Mouse (Mus musculus) lung, postnatal 0 days (tissue): Measurements from ENCODE around the gene Prss8.

Source experiments
- CTCF ChIP-seq: IDR thresholded peaks from 2 replicates; pipeline ENCODE4 v1.5.1; 2016; ENCODE audit warnings: antibody characterized with exemption, mild to moderate bottlenecking
- EP300 ChIP-seq: IDR thresholded peaks from 2 replicates; pipeline ENCODE4 v1.6.1; 2016; ENCODE audit warnings: antibody characterized with exemption, mild to moderate bottlenecking, control low read depth

DNA sequence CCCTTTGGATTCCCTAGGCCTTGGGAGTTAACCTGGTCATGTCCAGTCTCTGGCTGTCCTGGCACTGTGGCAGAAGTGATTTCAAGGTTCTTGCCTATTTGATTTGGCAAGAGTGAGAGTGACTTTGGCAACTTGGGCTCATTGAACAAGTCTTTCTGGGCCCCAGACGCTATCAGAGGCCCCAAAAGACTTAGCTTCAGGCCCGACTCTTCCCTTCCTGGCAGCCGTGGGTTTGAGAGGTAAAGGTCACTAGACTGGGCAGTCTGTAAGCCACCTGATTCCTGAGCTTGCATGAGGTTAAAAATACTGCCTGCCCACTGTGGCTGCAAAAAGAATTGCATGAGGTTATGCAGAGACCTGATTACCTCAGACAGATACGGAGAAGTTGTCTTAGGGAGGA is 21.2 kb downstream of the Prss8 start:
- TF ChIP-seq CTCF (no peak), EP300 (no peak)
